Mouse (Mus musculus) bone marrow macrophage, adult 2 months (primary cell): ENCODE measurements around the gene Ksr1.

Experiments
- CTCF ChIP-seq: IDR thresholded peaks from 2 replicates; pipeline ENCODE4 v1.5.1; 2012; ENCODE audit warnings: low read depth, mild to moderate bottlenecking, low read length, moderate library complexity
- POLR2A ChIP-seq: IDR thresholded peaks from 2 replicates; pipeline ENCODE4 v1.6.1; 2012; ENCODE audit warnings: mild to moderate bottlenecking, low read depth, low read length, borderline replicate concordance

DNA sequence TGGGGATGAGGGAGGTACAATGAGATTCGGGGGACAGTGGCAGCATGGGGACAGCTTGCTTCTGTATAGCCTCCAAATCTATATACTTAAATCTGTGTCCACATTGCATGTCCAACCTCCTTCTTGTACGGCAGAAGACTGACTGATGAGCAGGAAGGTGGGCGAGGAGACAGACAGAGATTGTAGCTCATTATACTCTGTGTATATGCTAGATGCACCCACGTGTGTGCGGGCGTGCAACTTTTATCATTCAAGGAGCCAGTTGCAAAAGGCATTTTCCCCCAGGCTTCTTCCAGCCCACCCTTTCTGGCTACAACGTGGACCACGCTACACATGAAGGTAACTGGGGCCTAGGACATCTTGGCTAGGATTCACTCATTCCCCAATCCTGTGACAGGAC is 74.1 kb downstream of the Ksr1 start:
- no peak for TF ChIP-seq POLR2A
- TF ChIP-seq CTCF = no peak
